Mouse (Mus musculus): Measurements from ENCODE around the gene Usp15.
"Not testable (repeated sequence)": the region's sequence is repeated elsewhere in the genome, so short reads cannot be mapped to it uniquely, and the experiment has no call there.

Usp15 gene

GRCm38 (mm10) chr10:123196835-123197559 lies at the start of gene Usp15:
Gene Usp15 (minus strand): TSS chr10:123196995.
- in situ Hi-C loops (cut with MseI, MboI): no loop called here

- in situ Hi-C loops (cut with MseI, MboI): no loop called here
These were observed 32.6 kb upstream of the Usp15 start for GRCm38 (mm10) chr10:123229420-123229819.

- in situ Hi-C loops (cut with MseI, MboI): no loop called here
These were observed 26.0 kb upstream of the Usp15 start for GRCm38 (mm10) chr10:123222785-123223184.

GRCm38 (mm10) chr10:123209517-123209916 lies 12.7 kb upstream of the Usp15 start:
- in situ Hi-C loops (cut with MseI, MboI): no loop called here

- in situ Hi-C loops (cut with MseI, MboI): no loop called here
These were observed 11.5 kb upstream of the Usp15 start for GRCm38 (mm10) chr10:123208336-123208735.

GRCm38 (mm10) chr10:123206074-123206473 lies 9.3 kb upstream of the Usp15 start:
- in situ Hi-C loops (cut with MseI, MboI): no loop called here

GRCm38 (mm10) chr10:123205364-123205763 lies 8.6 kb upstream of the Usp15 start:
- in situ Hi-C loops (cut with MseI, MboI): not testable (repeated sequence)

GRCm38 (mm10) chr10:123201981-123202758 lies 5.4 kb upstream of the Usp15 start:
- in situ Hi-C loops (cut with MseI, MboI): no loop called here

GRCm38 (mm10) chr10:123201436-123201835 lies 4.6 kb upstream of the Usp15 start:
- in situ Hi-C loops (cut with MseI, MboI): no loop called here

- in situ Hi-C loops (cut with MseI, MboI): no loop called here
These were observed 4.2 kb upstream of the Usp15 start for GRCm38 (mm10) chr10:123200996-123201395.

GRCm38 (mm10) chr10:123200320-123200659 lies 3.5 kb upstream of the Usp15 start:
- in situ Hi-C loops (cut with MseI, MboI): no loop called here

- in situ Hi-C loops (cut with MseI, MboI): no loop called here
These were observed 3.0 kb upstream of the Usp15 start for GRCm38 (mm10) chr10:123199615-123200319.

- in situ Hi-C loops (cut with MseI, MboI): no loop called here
These were observed 2.3 kb upstream of the Usp15 start for GRCm38 (mm10) chr10:123199119-123199518.

GRCm38 (mm10) chr10:123198183-123198582 lies 1.4 kb upstream of the Usp15 start:
- in situ Hi-C loops (cut with MseI, MboI): no loop called here

- in situ Hi-C loops (cut with MseI, MboI): no loop called here
These were observed 597 bp downstream of the Usp15 start for GRCm38 (mm10) chr10:123195961-123196834.

- in situ Hi-C loops (cut with MseI, MboI): no loop called here
These were observed 1.3 kb downstream of the Usp15 start for GRCm38 (mm10) chr10:123195501-123195900.

- in situ Hi-C loops (cut with MseI, MboI): no loop called here
These were observed 5.8 kb downstream of the Usp15 start for GRCm38 (mm10) chr10:123191038-123191437.

GRCm38 (mm10) chr10:123187337-123187736 lies 9.5 kb downstream of the Usp15 start:
- in situ Hi-C loops (cut with MseI, MboI): no loop called here

GRCm38 (mm10) chr10:123185907-123186306 lies 10.9 kb downstream of the Usp15 start:
- in situ Hi-C loops (cut with MseI, MboI): no loop called here

- in situ Hi-C loops (cut with MseI, MboI): no loop called here
These were observed 13.1 kb downstream of the Usp15 start for GRCm38 (mm10) chr10:123183743-123184142.

GRCm38 (mm10) chr10:123183243-123183642 lies 13.6 kb downstream of the Usp15 start:
- in situ Hi-C loops (cut with MseI, MboI): no loop called here

All from mouse trophoblast stem cell (cell line).